Comparison of ENCODE assay signal across 8 mouse cellular contexts in genomic region chr12:103353538-103353937, GRCm38 (mm10). TPM values are rescaled to one million over a fixed set of nuclear protein-coding genes. Genes with fewer than 3 reads are reported as not detected.
A peak's percentile ranks its signal among the peaks of the same experiment; 100 is the strongest.
DNase-seq lines count a peak whose midpoint lies in the region; ATAC-seq and TF ChIP-seq lines count a peak whose summit lies in the region.

No protein-coding gene starts in this region.

- 0 out of 2 replicates have a peak, but pooled peaks have one; percentile 30 for ATAC-seq in embryonic facial prominence, embryonic 15.5 days (ENCODE audit: insufficient number of reproducible peaks, low FRiP score, low TSS enrichment, low read depth)
- ATAC-seq in heart, embryonic 12.5 days (ENCODE audit: insufficient number of reproducible peaks, low FRiP score): peak; percentile 73

- no peak for TF ChIP-seq POLR2A in liver, adult 2 months (IDR thresholded peaks at IDR 0.05; ENCODE audit: extremely low read depth, insufficient read depth, low read length)

- no peaks in the 10 kb centered on the region for H3K4me1 ChIP-seq in liver, adult 2 months (ENCODE audit: control insufficient read depth, insufficient read depth, low read length)
- no peaks in the 10 kb centered on the region for H3K4me1 ChIP-seq in embryonic facial prominence, embryonic 15.5 days
- peaks cover 40% of the 10 kb centered on the region for H3K4me1 ChIP-seq in heart, embryonic 12.5 days (replicated peaks)
- H3K4me1 ChIP-seq in limb, embryonic 10.5 days: peaks cover 4% of the 10 kb centered on the region; the same call in 1 of the 2 replicates

- no peak overlapping the region for H3K4me2 ChIP-seq in embryonic facial prominence, embryonic 15.5 days (replicated peaks)
- H3K4me2 ChIP-seq in heart, embryonic 12.5 days: peak overlapping the region; percentile 57

- no peak overlapping the region for H3K9ac ChIP-seq in liver, adult 2 months (ENCODE audit: low read depth, low read length)
- H3K9ac ChIP-seq in embryonic facial prominence, embryonic 15.5 days: no peak overlapping the region
- 0 out of 2 replicates have a peak overlapping the region, but pooled peaks have one; percentile 32 for H3K9ac ChIP-seq in heart, embryonic 12.5 days

- peak; percentile 34; the same call in 1 of the 2 replicates for TF ChIP-seq CTCF in liver, adult 2 months (IDR thresholded peaks at IDR 0.05; ENCODE audit: low read depth, low read length)

- no peak for DNase-seq in liver, adult 2 months (ENCODE audit: extremely low read depth, low read depth, low spot score)
- DNase-seq in liver: no peak
- DNase-seq in adrenal gland, postnatal 36 days: peak; percentile 82 to 87
- peak; percentile 46 for DNase-seq in limb, embryonic 10.5 days (ENCODE audit: low spot score)
- peak; percentile 85 for DNase-seq in retina, embryonic 14.5 days (ENCODE audit: low spot score)
- no peak for DNase-seq in layer of hippocampus, postnatal 14 days (ENCODE audit: low spot score in 2 of 2)

- H3K27me3 ChIP-seq in liver, adult 2 months (ENCODE audit: control insufficient read depth, insufficient read depth, low read length): no peaks in the 10 kb centered on the region
- no peaks in the 10 kb centered on the region for H3K27me3 ChIP-seq in embryonic facial prominence, embryonic 15.5 days
- H3K27me3 ChIP-seq in heart, embryonic 12.5 days (replicated peaks): no peaks in the 10 kb centered on the region
- no peaks in the 10 kb centered on the region for H3K27me3 ChIP-seq in limb, embryonic 10.5 days (ENCODE audit: low read depth, poor library complexity, severe bottlenecking)

- H3K9me3 ChIP-seq in embryonic facial prominence, embryonic 15.5 days (replicated peaks): no peaks in the 10 kb centered on the region
- peaks cover 5% of the 10 kb centered on the region; the same call in 1 of the 2 replicates for H3K9me3 ChIP-seq in heart, embryonic 12.5 days (replicated peaks)
- no peaks in the 10 kb centered on the region for H3K9me3 ChIP-seq in limb, embryonic 10.5 days (replicated peaks)

- H3K27ac ChIP-seq in liver, adult 2 months (replicated peaks; ENCODE audit: insufficient read depth, low read depth, low read length): no peak overlapping the region
- no peak overlapping the region for H3K27ac ChIP-seq in embryonic facial prominence, embryonic 15.5 days (replicated peaks)
- peak overlapping the region; percentile 83 for H3K27ac ChIP-seq in heart, embryonic 12.5 days (ENCODE audit: poor library complexity, severe bottlenecking)
- no peak overlapping the region for H3K27ac ChIP-seq in limb, embryonic 10.5 days

- no peak overlapping the region for H3K4me3 ChIP-seq in liver, adult 2 months (ENCODE audit: insufficient read depth, low read depth, low read length)
- H3K4me3 ChIP-seq in embryonic facial prominence, embryonic 15.5 days (replicated peaks): no peak overlapping the region
- no peak overlapping the region for H3K4me3 ChIP-seq in heart, embryonic 12.5 days
- H3K4me3 ChIP-seq in limb, embryonic 10.5 days: no peak overlapping the region

- WGBS in liver, adult 2 months: 18% methylated on average over 5 of the region's 5 CpGs
- 19% methylated on average over 5 of the region's 5 CpGs for WGBS in embryonic facial prominence, embryonic 15.5 days
- WGBS in heart, embryonic 12.5 days: 9% methylated on average over 5 of the region's 5 CpGs
- WGBS in limb, embryonic 10.5 days: 19% methylated on average over 5 of the region's 5 CpGs

- H3K36me3 ChIP-seq in liver, adult 2 months (ENCODE audit: control insufficient read depth, insufficient read depth, low read length): no peaks in the 10 kb centered on the region
- no peaks in the 10 kb centered on the region for H3K36me3 ChIP-seq in embryonic facial prominence, embryonic 15.5 days
- peaks cover 4% of the 10 kb centered on the region; the same call in 1 of the 2 replicates for H3K36me3 ChIP-seq in heart, embryonic 12.5 days
- no peaks in the 10 kb centered on the region for H3K36me3 ChIP-seq in limb, embryonic 10.5 days

- H3K79me2 ChIP-seq in liver, adult 2 months (ENCODE audit: control insufficient read depth, insufficient read depth, low read length): no peaks in the 10 kb centered on the region

RNA-seq across cellular contexts. Expression of gene Asb2, which starts 2.3 kb away (rescaled TPM):
- 2.7 and 3.6 TPM in 2 replicates for total RNA-seq in liver, adult 2 months (2014; rRNA removed)
- polyA plus RNA-seq in liver, adult 2 months (2012; rRNA removed): 5.6 TPM in 2 replicates
- 1 to 10 TPM; 1.1 to 1.3 TPM for total RNA-seq in adrenal gland, postnatal 36 days (2021)
- polyA plus RNA-seq in embryonic facial prominence, embryonic 15.5 days (2015; fragmentation: Nextera tagmentation; extraction: Ambion mirVana): 7.5 and 10.1 TPM in 2 replicates
- polyA plus RNA-seq in heart, embryonic 12.5 days (2016; fragmentation: Nextera tagmentation; extraction: Ambion mirVana): 218 TPM in 2 replicates
- 0.29 and 0.61 TPM in 2 replicates for polyA plus RNA-seq in limb, embryonic 10.5 days (2016; fragmentation: Nextera tagmentation; extraction: Ambion mirVana)
- total RNA-seq in layer of hippocampus, postnatal 14 days (2021): 1 to 10 TPM; 1.9 TPM

RNA-seq across cellular contexts. Expression of gene Otub2, which starts 34.9 kb away (rescaled TPM):
- 1.3 and 1.7 TPM in 2 replicates for total RNA-seq in liver, adult 2 months (2014; rRNA removed)
- polyA plus RNA-seq in liver, adult 2 months (2012; rRNA removed): 2.1 and 2.5 TPM in 2 replicates
- 1 to 10 TPM; 2.8 to 3.7 TPM for total RNA-seq in adrenal gland, postnatal 36 days (2021)
- 12.2 and 13.7 TPM in 2 replicates for polyA plus RNA-seq in embryonic facial prominence, embryonic 15.5 days (2015; fragmentation: Nextera tagmentation; extraction: Ambion mirVana)
- 17.7 and 18.4 TPM in 2 replicates for polyA plus RNA-seq in heart, embryonic 12.5 days (2016; fragmentation: Nextera tagmentation; extraction: Ambion mirVana)
- 8.3 and 10.0 TPM in 2 replicates for polyA plus RNA-seq in limb, embryonic 10.5 days (2016; fragmentation: Nextera tagmentation; extraction: Ambion mirVana)
- 10 to 100 TPM; 45.3 to 47.3 TPM for total RNA-seq in layer of hippocampus, postnatal 14 days (2021)

RNA-seq across cellular contexts. Expression of gene Fam181a, which starts 42.8 kb away (rescaled TPM):
- total RNA-seq in liver, adult 2 months (2014; rRNA removed): not detected in 2 replicates
- not detected in 2 replicates for polyA plus RNA-seq in liver, adult 2 months (2012; rRNA removed)
- total RNA-seq in adrenal gland, postnatal 36 days (2021): not detected
- polyA plus RNA-seq in embryonic facial prominence, embryonic 15.5 days (2015; fragmentation: Nextera tagmentation; extraction: Ambion mirVana): 0.20 TPM in 1 of 2 replicates, not detected in the other
- 0.20 TPM in 1 of 2 replicates, not detected in the other for polyA plus RNA-seq in heart, embryonic 12.5 days (2016; fragmentation: Nextera tagmentation; extraction: Ambion mirVana)
- polyA plus RNA-seq in limb, embryonic 10.5 days (2016; fragmentation: Nextera tagmentation; extraction: Ambion mirVana): not detected in 2 replicates
- 1 to 10 TPM; 2.1 to 2.2 TPM for total RNA-seq in layer of hippocampus, postnatal 14 days (2021)

RNA-seq across cellular contexts. Expression of gene 9330161L09Rik, which starts 54.1 kb away (rescaled TPM):
- total RNA-seq in liver, adult 2 months (2014; rRNA removed): 0.13 and 0.46 TPM in 2 replicates
- polyA plus RNA-seq in liver, adult 2 months (2012; rRNA removed): 0.20 TPM in 1 of 2 replicates, not detected in the other
- total RNA-seq in adrenal gland, postnatal 36 days (2021): 1 to 10 TPM; 1.5 to 1.7 TPM
- polyA plus RNA-seq in embryonic facial prominence, embryonic 15.5 days (2015; fragmentation: Nextera tagmentation; extraction: Ambion mirVana): 0.28 and 0.49 TPM in 2 replicates
- 0.39 and 0.46 TPM in 2 replicates for polyA plus RNA-seq in heart, embryonic 12.5 days (2016; fragmentation: Nextera tagmentation; extraction: Ambion mirVana)
- 0.25 and 0.76 TPM in 2 replicates for polyA plus RNA-seq in limb, embryonic 10.5 days (2016; fragmentation: Nextera tagmentation; extraction: Ambion mirVana)
- total RNA-seq in layer of hippocampus, postnatal 14 days (2021): 1 to 10 TPM; 2.0 to 3.4 TPM

Comparison
In these comparisons a context has a peak if more than half of its experiments do, and no peak if none do; other contexts are left out.
1. DNase-seq: peak in adrenal gland, postnatal 36 days (2 of 2), limb, embryonic 10.5 days (single experiment) and retina, embryonic 14.5 days (single experiment); none in liver, adult 2 months (single experiment), liver (single experiment) and layer of hippocampus, postnatal 14 days (0 of 2).
2. RNA of gene Asb2, which starts 2.3 kb away (polyA plus RNA-seq): 218 TPM in heart, embryonic 12.5 days; 7.5 to 10.1 TPM in embryonic facial prominence, embryonic 15.5 days, 5.6 TPM in liver, adult 2 months and 0.29 to 0.61 TPM in limb, embryonic 10.5 days; every median in the first group is over 10 times any median in the second.